Mouse (Mus musculus): ENCODE data around the gene Tmem120b. TPM values are rescaled to one million over a fixed set of nuclear protein-coding genes. Genes with fewer than 3 reads are reported as not detected.

The Tmem120b gene
- polyA plus RNA-seq, 1 experiment from 2014 or later = 14.3 TPM

GRCm38 (mm10) chr5:123140694-123141554 lies 72.7 kb downstream of the Tmem120b start:
- no peaks in the 10 kb centered on the region for H3K27me3 ChIP-seq
- H3K4me2 ChIP-seq (replicated peaks) = peak overlapping the region; percentile 100
- H3K4me1 ChIP-seq = peaks cover 49% of the 10 kb centered on the region
- peak overlapping the region; percentile 100 for H3K9ac ChIP-seq
- H3K36me3 ChIP-seq = 0 out of 2 replicates have a peak, but pooled peaks cover 8% of the 10 kb centered on the region
- whole genome bisulfite sequencing = 0% methylated on average over 31 of the region's 31 CpGs
- H3K9me3 ChIP-seq (replicated peaks) = no peaks in the 10 kb centered on the region
- peak overlapping the region; percentile 98 for H3K4me3 ChIP-seq
- ATAC-seq (ENCODE audit: low FRiP score) = peak; percentile 60
- peak overlapping the region; percentile 100 for H3K27ac ChIP-seq

DNA sequence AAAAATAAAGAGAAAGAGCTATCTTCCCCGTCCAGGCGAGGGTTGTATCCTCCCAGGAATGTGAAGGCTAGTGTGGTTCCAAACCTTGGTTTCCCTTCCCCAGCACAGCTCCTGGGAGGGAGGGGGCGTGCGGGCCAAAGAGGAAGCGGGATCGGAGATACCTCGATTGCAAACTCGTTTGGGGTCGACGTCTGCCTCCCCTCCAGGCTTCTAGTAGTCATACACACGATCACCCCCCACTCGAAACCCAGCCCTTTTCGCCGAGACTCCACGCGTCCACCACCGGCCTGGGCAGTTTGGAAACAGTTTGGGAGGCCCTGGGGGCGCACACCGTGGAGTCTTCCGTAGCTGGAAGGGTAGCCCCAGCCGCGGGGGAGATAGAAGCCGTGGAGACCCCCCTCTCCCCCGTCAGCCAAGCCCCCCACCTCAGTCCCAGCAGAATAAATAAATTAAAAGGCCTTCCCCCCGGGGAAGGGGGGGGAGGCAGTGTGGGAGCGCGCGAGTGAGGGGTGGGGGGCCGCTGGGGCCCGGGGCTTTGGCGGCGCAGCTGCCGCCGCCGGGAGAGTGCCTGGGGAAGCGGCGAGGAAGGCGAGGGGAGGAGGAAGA lies 73.4 kb downstream of the Tmem120b start:
- peak overlapping the region; percentile 98 for H3K4me3 ChIP-seq
- H3K4me1 ChIP-seq = peaks cover 49% of the 10 kb centered on the region
- peak; percentile 33; the same call in 1 of the 2 replicates for ATAC-seq (ENCODE audit: low FRiP score)
- no peaks in the 10 kb centered on the region for H3K27me3 ChIP-seq
- H3K27ac ChIP-seq = peak overlapping the region; percentile 100
- peak overlapping the region; percentile 100 for H3K9ac ChIP-seq
- H3K36me3 ChIP-seq = peaks cover 14% of the 10 kb centered on the region
- peak overlapping the region; percentile 100 for H3K4me2 ChIP-seq (replicated peaks)
- H3K9me3 ChIP-seq (replicated peaks) = no peaks in the 10 kb centered on the region
- WGBS = under 1% methylated on average over 30 of the region's 38 CpGs

- 0 out of 2 replicates have a peak, but pooled peaks have one; percentile 14 for ATAC-seq (ENCODE audit: low FRiP score)
- peak within 1 kb of the TSS; percentile 100 for H3K4me2 ChIP-seq (replicated peaks)
- H3K27me3 ChIP-seq = no peaks in the 10 kb centered on the region
- under 1% methylated on average over 76 of the region's 103 CpGs for WGBS
- peak within 1 kb of the TSS; percentile 98 for H3K4me3 ChIP-seq
- H3K9me3 ChIP-seq (replicated peaks) = no peaks in the 10 kb centered on the region
- peak within 1 kb of the TSS; percentile 100 for H3K27ac ChIP-seq
- H3K9ac ChIP-seq = peak within 1 kb of the TSS; percentile 100
- peaks cover 14% of the 10 kb centered on the region for H3K36me3 ChIP-seq
- peaks cover 41% of the 10 kb centered on the region for H3K4me1 ChIP-seq
Observed at GRCm38 (mm10) chr5:123142161-123143157, 74.2 kb downstream of the Tmem120b start, which contains the start of gene Setd1b. Gene Setd1b (plus strand): TSS chr5:123142193.

DNA sequence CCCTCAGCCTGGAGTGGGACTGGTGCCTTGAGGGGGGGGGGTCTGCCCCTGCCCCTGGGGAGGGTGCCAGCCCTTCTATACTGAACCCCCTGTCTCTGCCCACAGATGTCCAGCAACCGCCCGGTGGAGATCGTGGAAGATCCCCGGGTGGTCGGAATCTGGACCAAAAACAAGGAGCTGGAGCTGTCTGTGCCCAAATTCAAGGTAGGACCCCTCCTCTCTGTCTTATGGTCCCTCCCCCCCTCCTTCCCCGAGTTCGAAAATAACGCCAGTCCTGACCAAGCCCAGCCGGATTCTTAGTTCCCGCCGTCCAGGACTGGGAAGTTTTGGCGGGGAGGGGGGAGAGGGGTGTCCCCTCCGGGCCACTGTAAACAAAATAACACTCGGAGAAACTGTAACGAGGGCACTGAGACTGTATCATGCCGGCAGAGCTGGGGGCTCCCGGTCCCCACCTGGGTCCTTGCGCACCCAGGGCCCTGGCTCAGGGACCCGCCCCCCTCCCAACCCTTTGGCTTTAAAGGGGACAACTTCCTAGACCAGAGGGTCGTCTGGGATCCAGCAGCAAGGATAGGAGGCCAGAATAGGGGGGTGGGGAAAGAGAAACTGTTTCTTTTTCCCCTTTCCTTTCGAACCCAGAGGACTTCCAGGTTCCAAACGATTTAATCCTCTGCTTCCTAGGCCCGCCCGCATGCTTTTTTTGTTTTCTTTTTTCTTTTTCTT lies 75.2 kb downstream of the Tmem120b start:
- Histone ChIP-seq H3K9ac (peak overlapping the region; percentile 100), H3K4me3 (peak overlapping the region; percentile 98), H3K4me1 (peaks cover 40% of the 10 kb centered on the region), H3K9me3 (replicated peaks) (no peaks in the 10 kb centered on the region), H3K36me3 (peaks cover 23% of the 10 kb centered on the region), H3K27me3 (no peaks in the 10 kb centered on the region), H3K27ac (peak overlapping the region; percentile 100), H3K4me2 (replicated peaks) (peak overlapping the region; percentile 100)
- WGBS = under 1% methylated on average over 24 of the region's 24 CpGs
- ATAC-seq (ENCODE audit: low FRiP score) = no peak

DNA sequence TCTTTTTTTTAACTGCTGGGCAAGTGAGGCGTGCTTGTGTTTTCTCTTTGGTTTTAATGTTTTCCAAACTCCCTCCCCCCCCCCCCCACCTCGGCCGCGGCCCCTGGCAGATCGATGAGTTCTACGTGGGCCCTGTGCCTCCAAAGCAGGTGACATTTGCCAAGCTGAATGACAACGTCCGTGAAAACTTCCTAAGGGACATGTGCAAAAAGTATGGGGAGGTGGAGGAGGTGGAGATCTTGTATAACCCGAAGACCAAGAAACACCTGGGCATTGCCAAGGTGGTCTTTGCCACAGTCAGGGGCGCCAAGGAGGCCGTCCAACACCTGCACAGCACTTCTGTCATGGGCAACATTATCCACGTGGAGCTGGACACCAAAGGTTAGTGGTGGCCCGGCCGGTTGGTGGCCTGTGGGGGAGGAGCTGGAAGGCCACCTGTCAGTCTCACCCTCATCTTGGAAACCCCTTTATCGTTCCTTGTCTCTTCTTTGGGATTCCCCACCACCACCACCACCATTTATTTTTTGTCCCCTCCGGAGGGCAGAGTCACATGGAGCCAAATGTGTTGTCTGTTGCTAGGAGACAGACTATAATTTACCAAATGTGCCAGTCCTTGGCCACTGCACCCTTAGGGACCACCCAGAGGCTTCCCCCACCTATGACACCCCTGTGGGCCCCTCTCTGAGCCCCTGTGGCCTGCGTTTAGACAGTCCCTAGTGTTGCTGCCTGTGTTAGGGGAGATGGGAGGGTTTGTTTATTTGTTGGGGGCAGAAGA lies 75.9 kb downstream of the Tmem120b start:
- 6% methylated on average over 14 of the region's 17 CpGs for WGBS
- Histone ChIP-seq H3K4me1 (peaks cover 48% of the 10 kb centered on the region), H3K36me3 (peaks cover 30% of the 10 kb centered on the region), H3K27me3 (no peaks in the 10 kb centered on the region), H3K27ac (0 out of 2 replicates have a peak overlapping the region, but pooled peaks have one; percentile 40), H3K4me3 (peak overlapping the region; percentile 98), H3K4me2 (replicated peaks) (peak overlapping the region; percentile 100), H3K9me3 (replicated peaks) (no peaks in the 10 kb centered on the region), H3K9ac (peak overlapping the region; percentile 100)
- no peak for ATAC-seq (ENCODE audit: low FRiP score)

- H3K4me1 ChIP-seq = peaks cover 56% of the 10 kb centered on the region
- 39% methylated on average over 20 of the region's 20 CpGs for WGBS
- peaks cover 32% of the 10 kb centered on the region for H3K36me3 ChIP-seq
- peak overlapping the region; percentile 100 for H3K4me2 ChIP-seq (replicated peaks)
- ATAC-seq (ENCODE audit: low FRiP score) = no peak
- no peaks in the 10 kb centered on the region for H3K27me3 ChIP-seq
- H3K9ac ChIP-seq = peak overlapping the region; percentile 100
- no peaks in the 10 kb centered on the region for H3K9me3 ChIP-seq (replicated peaks)
- H3K4me3 ChIP-seq = peak overlapping the region; percentile 98
- H3K27ac ChIP-seq = 0 out of 2 replicates have a peak overlapping the region, but pooled peaks have one; percentile 8
Observed at GRCm38 (mm10) chr5:123144746-123145590, 76.8 kb downstream of the Tmem120b start.

DNA sequence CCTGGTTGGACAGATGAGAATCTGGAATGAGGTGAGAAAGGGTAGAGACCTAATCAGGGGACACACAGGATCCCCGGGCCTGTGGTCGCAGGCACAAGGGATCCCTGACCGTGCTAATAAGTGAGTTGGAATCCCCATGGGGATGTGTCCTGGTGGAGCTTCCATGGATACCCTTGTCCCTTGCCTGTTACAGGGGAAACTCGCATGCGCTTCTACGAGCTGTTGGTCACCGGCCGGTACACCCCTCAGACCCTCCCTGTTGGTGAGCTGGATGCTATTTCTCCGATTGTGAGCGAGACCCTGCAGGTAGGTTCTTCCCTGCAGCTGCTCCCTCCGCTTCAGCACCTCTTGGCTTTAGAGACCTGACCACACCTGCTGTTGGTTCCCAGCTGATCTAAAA lies 78.1 kb downstream of the Tmem120b start:
- Histone ChIP-seq H3K4me2 (replicated peaks) (no peak overlapping the region; the same call in 1 of the 2 replicates), H3K36me3 (peaks cover 41% of the 10 kb centered on the region), H3K27me3 (no peaks in the 10 kb centered on the region), H3K9ac (0 out of 2 replicates have a peak overlapping the region, but pooled peaks have one; percentile 33), H3K4me3 (no peak overlapping the region), H3K27ac (no peak overlapping the region), H3K4me1 (peaks cover 70% of the 10 kb centered on the region), H3K9me3 (replicated peaks) (no peaks in the 10 kb centered on the region)
- no peak for ATAC-seq (ENCODE audit: low FRiP score)
- WGBS = 88% methylated on average over 11 of the region's 11 CpGs

DNA sequence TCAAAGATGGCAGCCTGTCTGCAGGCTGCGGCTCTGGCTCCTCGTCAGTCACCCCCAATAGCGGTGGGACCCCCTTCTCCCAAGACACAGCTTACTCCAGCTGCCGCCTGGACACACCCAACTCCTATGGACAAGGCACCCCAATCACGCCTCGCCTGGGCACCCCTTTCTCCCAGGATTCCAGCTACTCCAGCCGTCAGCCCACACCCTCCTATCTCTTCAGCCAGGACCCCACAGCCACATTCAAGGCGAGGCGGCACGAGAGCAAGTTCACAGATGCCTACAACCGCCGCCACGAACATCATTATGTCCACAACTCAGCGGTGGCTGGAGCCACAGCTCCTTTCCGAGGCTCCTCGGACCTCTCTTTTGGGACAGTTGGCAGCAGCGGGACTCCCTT lies 79.4 kb downstream of the Tmem120b start:
- H3K9ac ChIP-seq = 0 out of 2 replicates have a peak overlapping the region, but pooled peaks have one; percentile 13
- H3K9me3 ChIP-seq (replicated peaks) = no peaks in the 10 kb centered on the region
- no peak for ATAC-seq (ENCODE audit: low FRiP score)
- H3K4me2 ChIP-seq (replicated peaks) = no peak overlapping the region
- H3K4me3 ChIP-seq = no peak overlapping the region
- WGBS = 84% methylated on average over 17 of the region's 17 CpGs
- H3K27ac ChIP-seq = no peak overlapping the region
- peaks cover 53% of the 10 kb centered on the region for H3K36me3 ChIP-seq
- no peaks in the 10 kb centered on the region for H3K27me3 ChIP-seq
- peaks cover 74% of the 10 kb centered on the region for H3K4me1 ChIP-seq

GRCm38 (mm10) chr5:123148073-123148722 lies 80.0 kb downstream of the Tmem120b start:
- Histone ChIP-seq H3K27me3 (no peaks in the 10 kb centered on the region), H3K4me2 (replicated peaks) (peak overlapping the region; percentile 62; the same call in 1 of the 2 replicates), H3K4me1 (peaks cover 74% of the 10 kb centered on the region), H3K27ac (no peak overlapping the region), H3K36me3 (peaks cover 59% of the 10 kb centered on the region), H3K9ac (peak overlapping the region; percentile 36; the same call in 1 of the 2 replicates), H3K9me3 (replicated peaks) (no peaks in the 10 kb centered on the region), H3K4me3 (no peak overlapping the region)
- 83% methylated on average over 22 of the region's 25 CpGs for WGBS
- no peak for ATAC-seq (ENCODE audit: low FRiP score)

Data from hindbrain, embryonic 12.5 days (tissue).